Mouse (Mus musculus): ENCODE results near the gene Ugt1a6a.

Gene Ugt1a6a

DNA sequence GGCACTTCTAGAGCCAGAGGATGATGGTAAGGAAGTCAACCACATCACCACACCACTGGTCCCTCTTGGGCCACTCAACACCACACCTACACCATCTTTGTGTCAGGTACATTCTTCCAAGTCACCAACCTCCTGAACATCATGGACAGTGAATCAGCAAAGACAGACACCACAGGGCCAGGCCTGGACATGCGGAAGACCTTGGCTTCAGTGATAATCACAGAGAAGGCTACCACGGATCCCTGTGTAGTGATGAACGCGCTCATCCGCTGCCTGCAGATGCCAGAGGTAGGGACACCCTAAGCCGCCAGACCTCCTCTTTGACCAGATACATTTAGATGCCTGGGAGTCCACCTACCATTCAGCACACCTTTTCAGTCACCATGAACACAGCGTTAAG lies 93.5 kb downstream of the Ugt1a6a start:
- no peak for DNase-seq (ENCODE audit: low read depth, low spot score)

DNA sequence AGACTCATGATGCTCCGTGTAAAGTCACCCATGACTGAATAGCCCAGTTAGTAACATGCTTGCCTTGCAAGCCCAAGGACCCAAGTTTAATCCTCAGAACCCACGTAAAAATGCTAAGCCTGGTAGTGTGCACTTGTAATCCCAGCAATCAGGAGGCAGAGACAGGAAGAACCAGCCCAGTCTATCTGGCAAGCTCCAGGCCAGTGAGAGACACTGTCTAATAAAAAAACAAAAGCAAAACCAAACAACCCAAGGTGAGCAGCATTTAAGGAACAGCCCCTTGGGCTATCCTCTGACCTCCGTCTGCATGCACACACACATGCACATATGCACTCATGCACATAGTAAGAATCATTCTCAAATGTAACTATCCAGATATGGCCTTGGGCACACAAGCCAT lies 95.0 kb downstream of the Ugt1a6a start:
- no peak for DNase-seq (ENCODE audit: low read depth, low spot score)

DNA sequence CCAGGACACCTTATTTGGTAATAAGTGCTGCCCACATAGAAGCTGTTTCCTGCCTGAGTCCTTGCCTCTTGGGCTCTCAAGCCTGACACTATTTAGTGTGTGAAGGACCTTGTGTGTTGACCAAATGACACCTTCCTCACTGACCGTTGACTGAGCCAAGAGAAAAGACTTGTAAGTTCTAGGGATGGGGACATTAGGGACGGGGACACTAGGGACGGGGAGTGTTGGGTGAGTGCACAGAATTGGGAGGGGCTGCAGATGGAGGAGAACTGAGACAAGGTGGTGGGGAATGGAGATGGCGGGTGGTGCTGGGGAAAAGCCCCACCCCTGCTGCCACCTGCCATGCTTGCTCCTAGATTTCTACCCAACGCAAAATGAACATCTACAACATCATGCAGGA lies 95.4 kb downstream of the Ugt1a6a start:
- no peak for DNase-seq (ENCODE audit: low read depth, low spot score)

DNA sequence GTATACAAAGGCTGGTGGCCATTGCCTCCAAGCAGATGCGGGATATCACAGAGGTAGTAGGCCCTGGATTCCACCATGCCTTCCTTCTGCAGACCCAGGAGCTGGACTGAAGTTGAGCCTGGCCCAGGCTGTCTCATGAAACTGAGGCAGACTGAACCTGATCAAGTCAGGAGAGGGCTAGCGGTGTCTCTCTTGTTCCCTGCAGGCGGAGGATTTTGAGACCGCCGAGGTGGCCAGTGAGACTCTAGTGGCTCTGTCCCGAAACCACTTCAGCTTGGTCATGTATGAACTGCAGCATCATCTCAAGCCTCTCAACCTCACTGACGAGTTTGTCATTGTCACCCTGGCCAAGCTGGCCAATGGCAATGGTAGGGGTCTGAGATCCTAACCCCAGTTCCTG lies 95.8 kb downstream of the Ugt1a6a start:
- no peak for DNase-seq (ENCODE audit: low read depth, low spot score)

DNA sequence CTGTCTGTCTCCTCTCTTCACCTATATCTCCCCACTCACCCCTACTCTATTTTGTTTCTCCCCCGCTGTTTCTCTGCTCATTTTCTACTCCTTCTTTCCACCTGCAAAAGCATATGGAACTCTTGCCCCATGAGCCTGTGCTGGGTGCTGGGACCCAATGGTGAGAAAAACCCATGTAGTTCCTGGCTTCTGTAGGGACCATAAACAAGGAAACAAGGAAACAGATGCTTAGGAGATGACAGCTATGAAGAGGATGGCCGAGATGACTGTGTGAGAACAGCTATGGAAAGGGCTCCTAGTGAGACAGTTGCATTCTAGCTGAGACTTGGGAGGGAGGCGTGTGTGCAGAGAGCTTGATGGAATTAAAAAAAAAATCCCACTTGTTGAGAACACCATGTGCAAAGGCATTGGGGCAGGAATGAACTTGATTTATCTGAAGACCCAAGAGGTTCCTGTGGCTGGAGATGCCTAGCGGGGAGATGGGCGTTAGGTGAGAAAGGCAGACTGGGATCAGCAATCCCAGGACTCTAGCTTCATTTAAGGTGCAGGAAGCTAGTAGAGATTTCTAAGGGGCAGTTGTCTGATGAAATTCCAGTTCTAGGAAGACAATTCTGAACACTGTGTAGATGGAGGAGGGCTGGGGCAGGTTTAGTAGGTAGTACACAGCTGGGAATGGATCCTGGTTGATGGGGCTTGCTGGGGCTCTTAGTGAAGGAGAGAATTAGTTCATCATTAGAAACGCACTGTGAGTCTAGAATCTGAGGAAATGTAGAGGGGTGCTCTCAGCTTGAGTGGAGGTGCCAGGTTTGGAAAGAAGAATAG lies 96.6 kb downstream of the Ugt1a6a start:
- DNase-seq (ENCODE audit: low read depth, low spot score), result no peak

DNA sequence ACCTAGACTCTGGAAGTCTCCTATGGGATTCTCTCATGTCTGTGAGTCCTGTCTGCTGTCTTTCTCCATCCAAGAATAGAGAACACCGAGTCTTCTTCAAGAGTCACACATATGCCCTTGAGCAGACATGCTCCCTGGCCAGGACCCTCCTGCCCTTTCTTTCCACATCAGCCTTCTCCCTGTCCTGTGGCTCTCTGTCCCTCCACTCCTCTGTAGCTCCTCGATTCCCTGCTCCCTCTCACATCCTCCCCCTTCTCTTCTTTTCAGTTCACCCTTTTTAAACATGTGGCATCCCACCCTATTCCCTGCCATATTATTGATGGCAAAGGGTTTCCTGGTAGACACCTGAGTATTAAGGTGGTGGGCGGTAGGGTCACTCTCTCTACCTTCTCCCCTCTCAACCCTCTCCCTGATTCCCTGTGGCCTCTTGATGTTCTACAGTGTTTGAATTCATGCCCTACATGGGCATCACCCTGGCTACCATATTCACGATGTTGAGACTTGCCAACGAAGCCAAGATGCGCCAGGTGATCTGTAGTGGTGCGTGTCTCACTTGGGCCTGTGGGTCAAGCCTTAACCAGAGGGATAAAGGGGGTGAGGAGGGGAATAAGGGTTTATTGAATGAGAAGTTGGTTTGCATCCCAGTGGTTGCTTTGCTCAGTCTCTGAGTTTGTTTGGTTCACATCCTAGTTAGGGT lies 97.3 kb downstream of the Ugt1a6a start:
- no peak for DNase-seq (ENCODE audit: low read depth, low spot score)

DNA sequence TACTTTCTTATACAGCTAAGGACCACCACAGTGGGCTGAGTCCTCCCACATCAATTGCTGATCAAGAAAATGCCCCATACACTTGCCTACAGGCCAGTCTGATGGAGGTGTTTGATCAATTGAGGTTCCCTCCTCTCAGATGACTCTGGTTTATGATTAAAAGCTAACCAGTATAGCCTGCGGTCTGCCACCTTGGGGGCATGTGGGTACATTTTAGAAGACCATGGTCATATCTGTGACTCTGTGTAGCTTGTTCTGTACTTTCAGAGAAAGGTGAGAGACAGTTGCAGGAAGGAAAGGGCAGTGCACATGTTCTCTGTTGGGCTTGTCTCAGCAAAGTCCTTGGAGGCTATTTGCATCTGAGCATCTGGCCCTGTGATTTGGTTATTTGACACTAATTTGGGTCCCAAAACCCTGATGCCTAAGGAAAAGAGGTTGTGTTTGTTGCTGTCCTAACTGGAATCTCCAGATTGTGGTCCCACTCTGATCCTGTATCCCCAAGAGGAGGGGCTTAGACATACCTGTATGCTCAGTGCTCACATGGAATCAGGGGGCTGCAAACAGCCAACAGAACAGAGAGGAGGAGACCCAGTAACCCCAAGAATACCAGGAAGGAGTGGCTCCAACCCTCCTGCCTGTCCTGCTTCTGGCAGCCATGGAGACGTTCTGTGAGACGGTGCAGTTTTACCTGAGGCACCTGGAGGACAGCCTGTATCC lies 98.2 kb downstream of the Ugt1a6a start:
- DNase-seq (ENCODE audit: low read depth, low spot score), result no peak

DNA sequence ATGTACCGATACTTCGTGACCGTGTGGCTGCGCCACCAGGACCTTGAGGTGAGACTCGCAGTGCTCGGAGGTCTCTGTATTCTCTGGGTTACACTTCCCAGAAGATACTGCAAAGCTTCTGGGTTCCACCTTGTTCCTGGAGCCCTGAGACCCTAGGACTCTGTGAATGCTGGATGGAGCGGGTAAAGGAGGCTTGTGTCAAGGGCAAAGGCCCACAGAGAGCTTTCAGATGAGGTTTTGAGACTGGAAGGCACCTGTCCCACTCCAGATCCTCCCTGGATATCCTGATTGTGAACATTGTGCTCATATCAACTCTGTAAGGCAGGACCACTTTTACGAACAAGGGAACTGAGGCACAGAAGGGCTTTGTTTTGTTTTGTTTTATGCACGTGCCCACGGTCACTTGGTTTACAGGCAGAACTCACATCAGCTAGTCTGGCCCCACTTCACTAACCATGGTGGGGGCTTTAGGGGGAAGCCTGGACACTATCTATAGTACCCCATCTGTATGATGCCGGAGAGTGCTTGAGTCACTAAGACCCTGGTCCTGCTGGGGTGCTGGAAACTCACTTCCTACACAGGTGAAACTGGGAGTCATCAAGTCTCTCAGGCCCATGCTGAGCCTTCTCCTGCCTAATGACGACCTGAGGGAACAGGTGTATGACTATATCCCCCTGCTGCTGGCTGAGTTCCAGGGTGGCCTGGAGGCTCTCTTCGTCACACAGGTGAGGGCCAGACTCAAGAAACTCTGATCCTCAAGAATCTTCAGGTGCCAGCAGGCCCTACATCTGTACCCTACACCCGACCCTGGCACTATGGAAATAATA lies 99.0 kb downstream of the Ugt1a6a start:
- no peak for DNase-seq (ENCODE audit: low read depth, low spot score)

DNA sequence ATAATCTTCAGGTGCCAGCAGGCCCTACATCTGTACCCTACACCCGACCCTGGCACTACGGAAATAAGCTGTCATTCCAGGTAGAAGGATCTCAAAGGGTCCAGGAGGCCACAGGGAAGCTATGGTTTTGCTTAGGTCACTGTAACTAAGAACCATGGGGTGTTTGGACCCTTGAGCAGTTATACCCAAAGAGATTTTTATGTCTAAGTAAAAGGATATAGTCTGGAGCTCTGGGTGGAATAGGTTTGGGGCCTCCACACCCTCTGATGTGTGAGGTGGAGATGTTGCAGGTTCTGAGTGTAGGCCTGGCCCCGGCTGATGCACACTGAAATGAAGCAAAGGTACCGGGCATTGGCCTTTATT lies 99.6 kb downstream of the Ugt1a6a start:
- DNase-seq (ENCODE audit: low read depth, low spot score), result no peak

DNA sequence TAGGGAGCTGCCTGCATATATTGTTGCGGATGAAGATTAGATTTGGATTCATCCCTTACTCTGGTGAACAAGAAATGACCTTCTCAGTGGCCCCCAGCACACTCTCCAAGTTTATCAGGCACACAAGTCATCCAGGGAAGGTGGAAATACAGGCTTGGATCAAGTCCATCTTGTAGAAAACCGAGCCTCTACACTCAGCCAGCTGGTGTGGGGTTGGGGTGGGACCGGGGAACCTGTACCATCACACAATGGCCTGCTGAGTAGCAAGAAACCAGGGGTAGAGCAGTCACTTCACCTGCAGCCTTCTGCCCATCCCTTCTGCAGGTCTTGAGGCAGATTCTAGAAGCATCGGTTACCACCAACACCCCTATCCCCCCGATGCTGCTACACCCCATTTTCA lies 100.0 kb downstream of the Ugt1a6a start:
- no peak for DNase-seq (ENCODE audit: low read depth, low spot score)

DNA sequence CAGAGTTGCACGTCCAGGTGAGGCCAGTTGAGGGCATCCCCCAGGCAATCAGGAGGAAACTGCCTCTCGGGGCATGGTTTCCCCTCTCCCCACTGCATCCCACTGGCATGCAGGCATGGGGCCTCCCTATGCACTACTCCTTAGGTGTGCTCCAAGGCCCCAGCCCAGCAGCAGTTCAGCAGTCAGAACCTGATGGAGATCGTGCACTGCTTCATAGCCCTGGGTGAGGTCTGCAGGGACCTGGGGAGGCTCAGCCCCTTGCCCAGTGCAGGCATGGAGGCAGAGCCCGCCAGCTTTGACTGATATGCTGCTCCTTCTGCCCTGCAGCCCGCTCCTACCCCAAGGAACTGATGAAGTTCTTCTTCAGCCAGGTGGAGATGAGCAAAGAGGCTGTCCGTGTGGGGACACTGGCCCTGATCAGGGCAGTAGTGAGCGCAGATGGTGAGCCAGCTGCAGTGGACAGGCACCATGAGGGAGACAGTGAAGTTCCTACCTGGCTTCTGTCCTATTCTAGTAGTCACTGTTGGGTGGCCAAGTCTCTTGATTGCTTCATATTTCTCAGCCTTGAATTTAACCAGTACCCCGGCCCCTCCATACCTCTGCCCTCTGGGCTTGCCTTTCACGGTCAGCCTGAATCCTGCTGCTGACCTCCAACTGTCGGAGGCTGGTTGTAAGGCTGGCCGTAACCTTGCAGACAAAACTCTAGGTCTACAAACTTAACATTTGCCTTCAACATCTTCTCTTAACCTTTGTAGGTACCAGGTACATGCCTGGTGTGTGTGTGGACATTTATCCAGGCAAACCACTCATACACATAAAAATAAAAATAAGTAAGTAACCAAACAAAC lies 100.7 kb downstream of the Ugt1a6a start:
- DNase-seq (ENCODE audit: low read depth, low spot score), result no peak

DNA sequence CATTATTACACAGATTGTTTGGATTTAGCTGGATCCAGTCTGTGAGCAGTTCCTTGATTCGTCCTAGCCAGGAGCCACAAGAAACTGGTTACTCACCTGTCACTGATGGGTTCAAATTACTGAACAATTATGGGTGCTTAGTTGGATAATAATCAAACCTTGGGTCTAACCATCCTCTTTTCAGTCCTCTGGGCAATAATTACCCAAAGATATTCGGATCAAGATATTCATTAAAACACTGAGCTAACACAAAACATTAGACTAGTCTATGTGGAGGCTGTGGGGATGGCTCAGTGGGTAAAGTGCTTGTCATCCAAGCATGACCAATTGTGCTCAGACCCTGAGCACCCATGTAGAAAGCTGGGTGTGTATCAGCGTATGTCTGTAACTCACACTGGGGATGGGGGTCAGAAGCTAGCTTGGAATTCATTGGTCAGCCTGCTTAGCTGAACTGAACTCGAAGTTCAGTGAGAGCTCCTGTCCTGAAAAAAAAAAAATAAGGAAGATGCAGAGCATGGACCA lies 101.3 kb downstream of the Ugt1a6a start:
- DNase-seq (ENCODE audit: low read depth, low spot score), result no peak

DNA sequence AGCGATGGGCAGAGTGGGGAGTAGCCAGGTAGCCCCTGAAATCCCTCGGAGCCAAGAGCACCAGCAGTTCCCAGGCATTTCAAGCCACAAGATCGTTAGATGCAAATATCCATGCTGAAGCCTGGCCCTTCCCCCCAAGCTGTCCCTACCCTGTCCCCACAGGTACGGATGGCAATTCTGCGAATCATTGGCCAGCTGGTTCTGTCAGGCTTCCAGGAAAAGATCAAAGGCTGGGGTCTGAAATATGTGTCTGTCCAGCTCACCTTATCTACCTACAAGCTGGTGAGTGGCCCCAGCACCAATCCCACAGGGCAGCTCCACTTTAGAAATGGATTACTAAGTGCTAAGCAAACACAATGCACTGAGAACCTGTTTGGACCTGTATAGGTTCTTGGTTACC lies 102.7 kb downstream of the Ugt1a6a start:
- DNase-seq (ENCODE audit: low read depth, low spot score), result no peak

DNA sequence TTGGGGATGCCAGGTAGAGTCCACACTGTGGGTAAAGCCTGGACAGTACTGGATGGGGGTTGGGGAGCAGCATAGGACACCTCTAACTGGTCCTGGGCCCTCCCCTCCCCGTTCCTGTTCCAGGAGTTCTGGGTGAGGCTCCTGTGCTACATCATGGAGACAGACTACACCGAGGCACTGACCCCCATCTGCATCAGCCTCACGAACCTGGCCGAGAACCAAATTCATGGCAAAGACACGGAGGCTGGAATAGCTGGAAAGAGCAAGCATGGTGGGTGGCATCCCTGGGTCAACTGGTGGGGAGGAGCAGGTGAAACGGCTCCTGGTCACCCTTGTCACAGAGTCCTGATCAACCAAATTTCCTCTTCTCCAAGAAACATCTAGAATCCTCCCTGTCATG lies 104.2 kb downstream of the Ugt1a6a start:
- DNase-seq (ENCODE audit: low read depth, low spot score), result no peak

DNA sequence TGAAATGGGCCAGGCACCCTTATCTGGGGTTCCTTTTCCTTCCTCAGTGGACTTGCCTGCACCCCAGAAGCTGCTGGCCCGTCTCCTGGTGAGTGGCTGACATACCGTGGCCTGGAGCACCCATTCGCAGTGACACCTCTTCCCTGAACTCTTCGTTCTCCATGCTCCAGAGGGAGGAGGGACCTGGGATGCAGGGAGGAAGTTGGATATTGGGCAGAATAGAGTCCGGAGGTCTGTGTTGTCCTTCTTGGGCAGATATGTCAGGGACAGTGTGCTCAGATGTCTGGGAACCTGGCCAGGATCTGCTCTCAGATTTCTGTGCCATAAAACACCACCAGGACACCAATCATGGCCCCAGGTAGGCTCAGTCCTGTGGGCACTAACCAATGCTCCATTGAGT lies 105.5 kb downstream of the Ugt1a6a start:
- no peak for DNase-seq (ENCODE audit: low read depth, low spot score)

DNA sequence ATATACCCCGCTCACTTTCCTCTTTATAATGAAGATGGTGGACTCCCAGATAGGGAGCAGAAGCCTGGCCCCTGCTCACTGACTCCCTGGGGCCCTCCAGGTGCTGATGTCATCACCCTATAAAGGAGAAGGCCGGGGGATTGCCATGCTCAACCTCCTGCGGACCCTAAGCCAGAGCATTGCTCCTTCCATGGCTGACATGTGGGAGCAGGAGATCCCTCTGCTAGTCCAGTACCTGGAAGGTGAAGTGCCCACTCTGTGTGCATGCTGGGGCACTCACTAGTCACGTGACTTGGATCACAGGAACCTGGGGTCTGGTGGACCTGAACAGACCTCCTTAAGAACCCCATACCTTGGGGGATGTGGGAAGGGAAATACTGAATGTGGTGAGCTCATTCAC lies 106.0 kb downstream of the Ugt1a6a start:
- no peak for DNase-seq (ENCODE audit: low read depth, low spot score)

DNA sequence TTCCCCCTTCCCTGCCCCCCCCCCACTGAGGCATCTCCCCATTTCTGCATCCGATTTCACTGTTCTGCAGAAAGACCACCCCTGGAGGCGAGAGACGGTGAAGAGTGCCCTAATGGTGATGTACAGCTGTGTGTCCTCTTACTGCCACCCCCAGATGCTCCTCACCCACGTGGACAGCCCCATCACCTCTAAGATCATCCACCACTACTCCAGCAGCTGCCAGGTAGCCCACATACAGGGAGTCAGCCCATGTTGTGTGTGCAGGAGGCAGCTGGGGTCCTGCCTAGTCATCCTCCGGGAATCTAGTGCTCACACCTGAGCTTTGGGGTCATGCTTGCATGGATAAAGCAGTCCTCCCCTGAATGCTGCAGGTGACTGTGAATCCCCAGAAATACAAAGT lies 109.3 kb downstream of the Ugt1a6a start:
- no peak for DNase-seq (ENCODE audit: low read depth, low spot score)

DNA sequence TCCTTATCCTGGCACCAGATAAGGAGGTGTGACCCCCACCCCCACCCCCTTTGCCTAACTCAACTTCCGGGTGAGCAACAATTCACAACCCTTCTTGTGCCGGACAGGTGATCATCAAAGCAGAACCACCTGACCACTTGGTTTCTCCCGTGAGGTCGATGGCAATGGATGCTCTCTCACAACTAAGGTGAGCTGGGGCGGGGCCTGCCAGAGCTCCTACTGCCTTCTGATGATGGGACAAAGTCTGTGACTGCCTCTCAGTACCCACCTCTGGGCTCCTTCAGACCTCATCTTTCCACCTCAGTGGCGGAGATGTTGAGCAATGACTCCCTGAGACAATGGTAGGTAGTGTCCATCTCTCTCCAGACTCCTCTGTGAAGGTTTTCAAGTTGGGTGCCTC lies 111.3 kb downstream of the Ugt1a6a start:
- no peak for DNase-seq (ENCODE audit: low read depth, low spot score)

DNA sequence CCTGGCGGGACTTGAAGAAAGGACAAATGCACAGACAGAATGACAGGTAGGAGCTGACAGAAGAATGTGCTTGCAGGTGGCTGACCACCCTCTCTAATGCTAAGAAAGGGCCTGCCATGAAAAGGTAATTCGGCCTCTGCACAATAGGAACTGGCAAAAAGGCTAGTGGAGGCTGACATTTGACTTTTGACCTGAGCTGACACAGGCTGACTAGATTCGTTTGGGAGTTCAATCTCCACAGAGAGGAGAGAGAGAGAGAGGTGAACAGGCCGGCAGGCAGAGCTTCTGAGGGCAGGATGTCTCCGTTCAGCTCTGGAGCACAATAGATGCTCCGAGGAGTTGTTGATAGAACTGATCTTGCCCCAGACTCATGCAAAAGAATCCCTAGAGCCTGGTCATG lies 111.8 kb downstream of the Ugt1a6a start:
- no peak for DNase-seq (ENCODE audit: low read depth, low spot score)

DNA sequence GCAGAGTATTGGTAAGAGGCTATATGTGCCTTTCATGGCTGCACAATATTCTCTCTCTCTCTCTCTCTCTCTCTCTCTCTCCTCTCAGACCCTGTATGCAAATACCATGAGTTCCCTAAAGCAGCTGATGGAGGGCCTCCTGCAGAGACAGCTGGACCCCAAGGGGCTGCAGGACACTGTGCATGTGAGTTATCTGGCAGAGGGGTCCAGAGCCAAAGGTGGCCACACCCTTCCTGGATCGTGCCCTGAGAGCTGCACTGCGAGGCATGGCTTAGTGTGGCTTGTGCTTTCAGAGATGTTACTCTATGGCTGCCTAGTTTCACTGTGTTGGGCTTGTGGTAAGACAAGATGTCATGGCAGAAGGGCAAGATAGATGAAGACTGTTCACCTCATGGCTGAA lies 113.1 kb downstream of the Ugt1a6a start:
- DNase-seq (ENCODE audit: low read depth, low spot score), result no peak

DNA sequence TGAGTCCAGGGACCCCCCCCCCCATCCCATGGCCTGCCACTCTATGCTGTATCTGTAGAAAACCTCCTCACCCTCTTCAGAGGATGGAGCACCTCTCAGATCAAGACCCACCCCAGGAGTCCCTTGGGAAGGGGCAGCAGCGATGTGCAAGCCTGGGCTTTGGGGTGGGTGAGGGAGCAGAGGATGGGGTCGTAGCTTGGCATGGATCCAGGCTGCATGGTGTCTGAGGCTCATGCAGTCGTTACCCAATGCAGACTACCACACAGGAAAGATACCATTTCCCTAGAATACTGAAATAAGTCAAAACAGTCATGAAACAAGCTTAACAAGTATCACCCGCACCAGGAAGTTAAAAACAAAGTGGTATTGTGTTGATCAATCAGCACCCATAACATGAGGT lies 114.0 kb downstream of the Ugt1a6a start:
- no peak for DNase-seq (ENCODE audit: low read depth, low spot score)
